Comparison of ENCODE assay signal across 31 mouse cellular contexts in genomic region chr2:140532024-140532423, GRCm38 (mm10).
"Had no signal": no experiment of that assay in that cellular context is flagged by ENCODE, and none has a peak within 500 bp of the region (broad histone marks: within the 10 kb centered on the region; RNA-seq: fewer than 3 reads in every experiment).

No protein-coding gene starts in this region.

- H3K4me1 ChIP-seq: limb, embryonic 12.5 days; limb, embryonic 13.5 days; limb, embryonic 15.5 days; liver, embryonic 12.5 days; liver, embryonic 13.5 days; liver, embryonic 15.5 days; megakaryocyte, embryonic 14.5 days; midbrain, embryonic 15.5 days had no signal

- H3K27me3 ChIP-seq: limb, embryonic 12.5 days; limb, embryonic 13.5 days; limb, embryonic 15.5 days; liver, embryonic 12.5 days; liver, embryonic 13.5 days; liver, embryonic 15.5 days; lung, embryonic 15.5 days; megakaryocyte, embryonic 14.5 days; midbrain, embryonic 12.5 days; midbrain, embryonic 13.5 days; midbrain, embryonic 15.5 days had no signal

- H3K27ac ChIP-seq: left cerebral cortex, adult 2 months; limb, embryonic 12.5 days; limb, embryonic 13.5 days; limb, embryonic 15.5 days; liver, embryonic 12.5 days; liver, embryonic 13.5 days; liver, embryonic 14.5 days; liver, embryonic 15.5 days; lung, embryonic 15.5 days; macrophage; midbrain, embryonic 10.5 days; midbrain, embryonic 12.5 days; midbrain, embryonic 13.5 days; midbrain, embryonic 15.5 days had no signal

- H3K4me3 ChIP-seq: left cerebral cortex, adult 2 months; limb, embryonic 12.5 days; limb, embryonic 13.5 days; limb, embryonic 15.5 days; liver, embryonic 12.5 days; liver, embryonic 13.5 days; liver, embryonic 15.5 days; lung, embryonic 15.5 days; megakaryocyte, embryonic 14.5 days; midbrain, embryonic 10.5 days; midbrain, embryonic 12.5 days; midbrain, embryonic 13.5 days; midbrain, embryonic 15.5 days; myocyte had no signal

- H3K9ac ChIP-seq: limb, embryonic 12.5 days; limb, embryonic 13.5 days; limb, embryonic 15.5 days; liver, embryonic 12.5 days; liver, embryonic 13.5 days; liver, embryonic 14.5 days; liver, embryonic 15.5 days; liver, postnatal 0 days; lung, embryonic 14.5 days; lung, embryonic 15.5 days; midbrain, embryonic 12.5 days; midbrain, embryonic 13.5 days; midbrain, embryonic 15.5 days had no signal

- H3K4me2 ChIP-seq: limb, embryonic 12.5 days; limb, embryonic 13.5 days; limb, embryonic 15.5 days; liver, embryonic 11.5 days; liver, embryonic 12.5 days; liver, embryonic 13.5 days; liver, embryonic 15.5 days; lung, embryonic 14.5 days; lung, embryonic 15.5 days; midbrain, embryonic 11.5 days; midbrain, embryonic 12.5 days had no signal

- H3K9me3 ChIP-seq: limb, embryonic 12.5 days; limb, embryonic 13.5 days; limb, embryonic 15.5 days; liver, embryonic 12.5 days; liver, embryonic 13.5 days; liver, embryonic 15.5 days; lung, embryonic 15.5 days; megakaryocyte, embryonic 14.5 days; midbrain, embryonic 10.5 days; midbrain, embryonic 12.5 days; midbrain, embryonic 13.5 days; midbrain, embryonic 15.5 days had no signal

- ATAC-seq: liver, embryonic 12.5 days; liver, postnatal 0 days; lung, postnatal 0 days; midbrain, embryonic 13.5 days; midbrain, embryonic 15.5 days; midbrain, embryonic 16.5 days had no signal

- H3K36me3 ChIP-seq: limb, embryonic 12.5 days; limb, embryonic 13.5 days; limb, embryonic 15.5 days; liver, embryonic 12.5 days; liver, embryonic 13.5 days; liver, embryonic 15.5 days; lung, embryonic 15.5 days; midbrain, embryonic 10.5 days; midbrain, embryonic 12.5 days; midbrain, embryonic 13.5 days; midbrain, embryonic 15.5 days had no signal

- DNase-seq: left cerebral cortex, postnatal 4 days; liver; liver, embryonic 13.5 days; liver, postnatal 0 days; lung, adult 18-20 months; lung, adult 2 months; lung, embryonic 14.5 days; lung, postnatal 10 days; lung, postnatal 14 days; lung, postnatal 36 days; lung, postnatal 4 days; midbrain, embryonic 14.5 days had no signal
